Mouse (Mus musculus) CH12.LX (cell line): ENCODE results near the gene Lrrc8b.

ENCODE experiments used
- CHD1 ChIP-seq: IDR thresholded peaks from 2 replicates; pipeline ENCODE4 v1.6.1; 2012; ENCODE audit warnings: low read depth, low read length, improper control_type of control experiment, inconsistent platforms
- CTCF ChIP-seq, 2 experiments: IDR thresholded peaks in 1 of 2; conservative IDR thresholded peaks in 1 of 2; 2 replicates each; pipeline ENCODE4 v1.5.1; 2011 to 2012; ENCODE audit warnings: low read depth in 2 of 2, low read length in 2 of 2, improper control_type of control experiment in 1 of 2, inconsistent platforms in 1 of 2, mild to moderate bottlenecking in 1 of 2, moderate library complexity in 1 of 2
- JUND ChIP-seq: conservative IDR thresholded peaks from 2 replicates; pipeline ENCODE4 v1.6.1; 2011; ENCODE audit warnings: low read depth, low read length, improper control_type of control experiment
- MAX ChIP-seq: IDR thresholded peaks from 2 replicates; pipeline ENCODE4 v1.6.1; 2011; ENCODE audit warnings: low read length, improper control_type of control experiment
- NRF1 ChIP-seq: IDR thresholded peaks from 2 replicates; pipeline ENCODE4 v1.6.1; 2014; ENCODE audit warnings: low read depth, mild to moderate bottlenecking, inconsistent platforms, low read length, improper control_type of control experiment, moderate library complexity
- POLR2A ChIP-seq: IDR thresholded peaks from 2 replicates; pipeline ENCODE4 v1.6.1; 2011; ENCODE audit warnings: low read depth, mild to moderate bottlenecking, improper control_type of control experiment, low read length
- POLR2AphosphoS2 ChIP-seq: IDR thresholded peaks from 2 replicates; pipeline ENCODE4 v1.6.1; 2011; ENCODE audit warnings: low read depth, low read length, improper control_type of control experiment
- SIN3A ChIP-seq: IDR thresholded peaks from 2 replicates; pipeline ENCODE4 v1.6.1; 2012; ENCODE audit warnings: low read length, improper control_type of control experiment, inconsistent platforms
- SMC3 ChIP-seq: IDR thresholded peaks from 2 replicates; pipeline ENCODE4 v1.6.1; 2011; ENCODE audit warnings: low read depth, low read length, improper control_type of control experiment
- TBP ChIP-seq: conservative IDR thresholded peaks from 2 replicates; pipeline ENCODE4 v1.6.1; 2011; ENCODE audit warnings: low read depth, low read length, improper control_type of control experiment
- TCF12 ChIP-seq: IDR thresholded peaks from 2 replicates; pipeline ENCODE4 v1.6.1; 2014; ENCODE audit warnings: low read depth, mild to moderate bottlenecking, inconsistent platforms, low read length, improper control_type of control experiment
- ZKSCAN1 ChIP-seq: IDR thresholded peaks from 2 replicates; pipeline ENCODE4 v1.6.1; 2012; ENCODE audit warnings: low read depth, inconsistent platforms, low read length, improper control_type of control experiment, borderline replicate concordance
- ZNF384 ChIP-seq: IDR thresholded peaks from 2 replicates; pipeline ENCODE4 v1.6.1; 2012; ENCODE audit warnings: low read depth, low read length, improper control_type of control experiment, inconsistent platforms

DNA sequence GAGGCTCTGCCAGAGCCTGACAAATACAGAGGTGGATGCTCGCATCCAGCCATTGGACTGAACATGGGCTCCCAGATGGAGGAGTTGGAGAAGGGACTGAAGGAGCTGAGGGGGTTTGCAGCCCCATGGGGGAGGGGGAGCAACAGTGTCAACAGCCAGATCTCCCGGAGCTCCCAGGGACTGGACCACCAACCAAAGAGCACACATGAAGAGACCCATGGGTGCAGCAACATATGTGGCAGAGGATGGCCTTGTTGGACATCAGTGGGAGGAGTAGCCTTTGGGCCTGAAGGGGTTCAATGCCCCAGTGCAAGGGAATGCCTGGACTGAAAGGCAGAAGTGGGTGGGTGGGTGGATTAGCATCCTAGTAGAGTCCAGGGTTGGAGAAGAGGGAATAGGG lies 25.2 kb upstream of the Lrrc8b start:
- TF ChIP-seq CTCF (conservative IDR thresholded peaks at IDR 0.05 in 1 of 2, IDR thresholded peaks at IDR 0.05 in 1 of 2; ENCODE audit: low read depth in 2 of 2, low read length in 2 of 2) = no peak
- TF ChIP-seq SMC3 = no peak
- no peak for TF ChIP-seq MAX
- TF ChIP-seq POLR2A = no peak
- TF ChIP-seq SIN3A = no peak
- TF ChIP-seq CHD1 = no peak
- no peak for TF ChIP-seq JUND
- TF ChIP-seq TBP = no peak
- TF ChIP-seq ZNF384 = no peak
- no peak for TF ChIP-seq TCF12
- no peak for TF ChIP-seq NRF1
- TF ChIP-seq ZKSCAN1 = no peak
- TF ChIP-seq POLR2AphosphoS2 = no peak
